Mouse (Mus musculus) T-helper 17 cell (primary cell): ENCODE measurements at regions not wholly inside any gene's neighbourhood (a gene's known extent, or its start where the extent isn't known, plus 50 kb on each side); places are given as distances from the start of the nearest gene placed in this dataset.
"Not testable (repeated sequence)": the region's sequence is repeated elsewhere in the genome, so short reads cannot be mapped to it uniquely, and the experiment has no call there.

Experiments
- in situ Hi-C, 2 experiments: fragments of 300-600 bp; cut with MboI, MseI; formaldehyde crosslinking; loops; 1 replicate in 1 of 2; 2 replicates in 1 of 2; pipeline ENCODE4 v1.15.1; 2025; ENCODE audit warnings: high pct_unique_total_duplicates in 2 of 2

GRCm38 (mm10) chr7:111182319-111182718 lies 99.5 kb upstream of the Eif4g2 start:
- in situ Hi-C loops: no loop called here

DNA sequence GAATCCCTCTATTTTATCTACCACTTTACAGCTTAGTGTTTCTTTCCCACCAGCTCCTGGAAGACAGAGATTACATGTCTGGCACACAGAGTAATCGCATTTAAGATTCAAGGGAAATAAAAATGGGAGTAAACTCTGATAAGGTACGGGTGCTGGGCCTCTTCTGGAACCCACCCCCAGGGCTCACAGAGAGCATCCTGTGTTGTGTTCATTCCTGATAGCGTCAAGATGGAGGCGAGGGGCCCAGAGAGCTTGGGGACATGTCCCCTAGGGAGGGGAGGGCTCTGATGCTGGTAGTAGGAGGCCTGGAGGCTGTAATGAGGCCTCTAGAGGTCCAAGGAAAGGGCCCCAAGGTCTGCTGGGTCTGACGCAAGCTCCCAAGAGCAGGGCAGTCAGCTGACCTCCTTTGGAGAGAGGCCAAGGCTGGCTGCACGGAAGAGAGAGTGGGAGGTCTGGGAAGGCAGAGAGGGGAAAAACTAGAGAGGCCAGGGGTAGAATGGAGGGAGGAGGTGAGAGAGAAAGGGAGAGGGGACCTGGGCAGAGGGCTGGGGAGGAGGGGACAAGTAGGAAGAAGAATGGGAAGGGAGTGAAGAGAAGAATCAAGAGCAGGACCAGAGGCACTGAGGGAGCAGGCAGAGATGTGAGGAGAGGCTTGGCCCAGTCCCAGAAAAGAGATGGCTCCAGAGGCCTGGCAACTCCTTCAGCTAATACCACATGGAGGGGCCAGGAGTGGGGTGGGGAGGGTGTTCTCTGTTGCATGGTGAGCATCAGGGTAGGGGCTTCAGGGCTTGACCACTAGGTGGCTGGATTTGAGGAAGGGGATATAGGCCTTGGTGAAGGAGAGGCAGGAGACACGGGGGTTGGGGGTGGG lies 96.8 kb upstream of the Eif4g2 start:
- in situ Hi-C loops: no loop called here

- in situ Hi-C loops: no loop called here
These were observed 91.7 kb upstream of the Eif4g2 start for GRCm38 (mm10) chr7:111174393-111175124.

- in situ Hi-C loops: no loop called here
These were observed 89.2 kb upstream of the Eif4g2 start for GRCm38 (mm10) chr7:111172061-111172460.

DNA sequence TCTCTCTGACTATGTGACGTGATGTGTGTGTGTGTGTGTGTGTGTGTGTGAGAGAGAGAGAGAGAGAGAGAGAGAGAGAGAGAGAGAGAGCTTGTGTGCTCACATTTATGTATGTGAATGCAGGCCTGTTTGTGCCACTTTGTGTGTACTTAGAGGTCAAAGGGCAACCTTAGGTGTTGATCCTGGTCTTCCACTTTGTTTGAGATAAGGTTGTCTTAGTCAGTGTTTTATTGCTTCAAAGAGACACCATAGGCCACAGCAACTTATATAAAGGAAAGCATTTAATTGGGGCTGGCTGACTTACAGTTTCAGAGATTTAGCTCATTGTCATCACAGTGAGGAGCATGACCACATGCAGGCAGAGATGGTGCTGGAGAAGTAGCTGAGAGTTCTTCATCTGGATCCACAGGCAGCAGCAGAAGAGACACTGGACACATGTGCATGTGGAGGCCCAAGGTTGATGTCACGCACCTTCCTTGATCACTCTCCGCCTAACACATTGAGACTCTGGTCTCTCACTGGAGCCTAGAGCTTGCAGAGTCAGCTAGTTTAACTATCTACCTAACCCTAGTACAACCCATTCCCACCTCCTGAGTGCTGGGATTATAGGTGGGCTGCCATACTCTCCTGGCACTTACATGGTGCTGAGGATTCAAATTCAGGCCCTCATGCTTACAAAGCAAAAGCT lies 85.9 kb upstream of the Eif4g2 start:
- in situ Hi-C loops: not testable (repeated sequence)

GRCm38 (mm10) chr7:111164994-111165393 lies 82.2 kb upstream of the Eif4g2 start:
- in situ Hi-C loops: no loop called here

GRCm38 (mm10) chr7:111164276-111164675 lies 81.4 kb upstream of the Eif4g2 start:
- in situ Hi-C loops: no loop called here

GRCm38 (mm10) chr7:111163861-111164260 lies 81.0 kb upstream of the Eif4g2 start:
- in situ Hi-C loops: no loop called here

DNA sequence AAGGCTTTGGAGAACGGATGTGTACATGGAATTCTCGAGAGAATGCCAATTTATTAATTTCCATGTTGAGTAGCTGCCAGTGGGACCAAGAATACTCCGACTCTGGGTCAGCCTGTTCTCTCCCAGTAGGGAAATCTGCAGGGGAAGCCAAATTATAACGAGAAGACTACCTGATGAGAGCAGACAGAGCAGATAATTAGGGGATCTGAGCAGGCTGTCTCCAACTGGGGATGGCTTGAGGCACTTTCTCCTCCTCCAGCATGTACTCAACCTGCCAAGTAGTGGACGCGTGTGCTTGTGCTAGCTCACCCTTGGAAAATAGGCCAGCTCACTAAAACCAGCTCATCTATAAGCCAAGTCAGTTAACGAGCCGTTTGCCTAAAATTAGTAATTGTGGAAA lies 80.5 kb upstream of the Eif4g2 start:
- in situ Hi-C loops: no loop called here

DNA sequence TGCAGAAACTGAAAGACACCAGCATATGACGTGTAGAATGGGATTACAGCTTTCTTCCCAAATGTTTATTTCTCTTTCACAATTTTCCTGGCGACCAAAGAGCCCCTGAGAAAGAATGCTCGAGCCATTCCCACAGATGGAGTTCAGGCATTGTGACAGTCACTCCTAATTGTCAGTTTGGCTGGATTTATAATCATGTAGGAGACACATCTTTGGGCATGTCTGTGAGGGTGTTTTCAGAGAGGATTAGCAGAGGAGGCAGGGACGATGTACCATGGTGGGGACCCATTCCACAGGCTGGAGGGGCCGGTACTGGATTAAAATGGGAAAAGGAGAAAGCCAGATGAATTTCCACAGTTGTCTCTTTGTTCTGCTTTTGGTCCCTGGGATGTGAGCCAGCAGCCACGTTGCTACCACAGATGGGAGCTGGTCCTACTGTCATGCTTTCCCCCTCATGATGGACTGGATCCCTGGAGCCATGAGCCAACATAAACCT lies 76.0 kb upstream of the Eif4g2 start:
- in situ Hi-C loops: loop anchor here in 1 of 2 experiments (10.0 kb wide), 1 partner anchor 74 kb away; the partner anchor contains the start of gene Eif4g2

DNA sequence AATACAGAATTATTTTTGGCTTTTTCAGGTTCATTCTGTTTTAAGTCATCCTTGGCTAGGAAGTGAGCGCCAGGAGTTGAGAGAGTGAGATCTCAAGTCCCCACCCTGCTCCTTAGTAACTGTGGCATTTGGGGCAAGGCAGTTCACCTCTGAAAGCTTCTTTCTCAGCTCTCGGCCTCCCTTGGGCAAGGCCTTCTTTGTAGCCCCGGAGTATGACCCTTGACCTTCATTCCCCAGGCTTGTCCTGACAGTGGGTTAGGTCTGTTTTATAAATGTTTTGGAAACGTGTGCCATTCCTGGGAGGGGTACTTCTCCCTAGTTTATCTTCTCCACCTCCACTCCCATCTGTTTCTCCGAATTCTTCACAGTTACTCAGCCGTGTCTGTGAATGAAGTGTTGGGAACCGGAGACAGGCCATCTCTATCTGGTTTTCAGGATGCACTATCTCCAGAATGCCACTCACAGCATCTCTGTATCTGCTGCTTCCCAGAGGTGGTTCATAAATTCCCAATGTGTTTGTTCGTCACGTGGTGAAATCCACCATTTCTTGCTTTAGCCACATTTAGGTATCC lies 75.0 kb upstream of the Eif4g2 start:
- in situ Hi-C loops: loop anchor here in 1 of 2 experiments (10.0 kb wide), 1 partner anchor 73 kb away; the partner anchor contains the start of gene Eif4g2

- in situ Hi-C loops: loop anchor here in 1 of 2 experiments (10.0 kb wide), 1 partner anchor 72 kb away; the partner anchor contains the start of gene Eif4g2
These were observed 74.5 kb upstream of the Eif4g2 start for GRCm38 (mm10) chr7:111157287-111157686.

DNA sequence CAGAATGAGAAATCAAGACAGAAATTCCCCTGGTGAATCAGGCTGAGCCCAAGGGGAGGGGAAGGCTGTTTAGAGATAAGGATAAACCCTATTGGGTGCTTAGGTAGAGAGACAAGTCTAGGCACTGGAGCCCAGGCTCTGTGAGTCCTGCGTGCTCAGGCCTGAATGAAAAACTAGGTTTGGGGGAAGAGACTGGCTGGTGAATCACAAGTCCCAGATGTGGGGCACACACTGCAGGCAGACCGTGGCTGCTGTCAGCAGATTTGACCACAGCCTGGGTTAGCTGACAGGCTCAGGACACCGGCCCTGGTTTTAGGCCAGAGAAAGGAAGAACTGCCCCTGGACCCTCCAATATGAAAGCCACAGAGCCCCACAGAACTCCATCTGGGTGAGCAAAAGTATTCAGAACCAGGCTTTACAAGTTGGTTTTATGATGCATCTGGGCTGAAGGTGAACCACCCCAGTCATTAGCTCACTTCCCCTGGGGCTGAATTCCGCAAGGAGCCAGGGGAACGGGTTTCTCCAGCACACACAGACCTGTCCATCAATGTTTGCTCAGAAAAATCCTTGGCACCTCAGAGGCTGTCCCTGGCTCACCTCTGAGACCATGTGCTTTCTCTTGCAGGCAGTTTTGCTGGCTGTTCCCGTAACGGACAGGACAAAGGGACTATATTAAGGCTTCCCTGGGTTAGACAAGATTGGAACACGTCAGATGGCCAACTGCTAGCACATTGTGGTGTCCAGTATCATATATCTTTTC lies 73.8 kb upstream of the Eif4g2 start:
- in situ Hi-C loops: loop anchor here in 1 of 2 experiments (10.0 kb wide), 1 partner anchor 72 kb away; the partner anchor contains the start of gene Eif4g2

DNA sequence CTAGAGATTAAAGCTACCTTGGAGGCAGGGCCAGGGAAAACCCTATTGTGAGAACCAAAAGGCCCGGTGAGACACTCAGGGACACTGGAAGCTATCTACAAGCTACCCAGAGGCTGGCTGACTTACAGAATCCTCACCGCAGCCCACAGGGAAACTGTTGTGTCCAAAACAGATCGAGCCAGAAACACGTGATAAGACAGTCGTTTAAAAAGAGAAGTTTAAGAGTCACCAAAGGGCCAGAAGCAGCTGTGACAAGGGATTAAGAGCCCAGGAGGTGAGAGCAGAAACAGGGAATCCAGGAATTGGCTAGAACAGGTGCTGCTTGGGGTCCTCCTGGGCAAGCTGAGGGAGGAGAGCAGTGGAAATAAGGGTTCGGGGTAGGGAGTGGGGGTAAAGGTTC lies 73.2 kb upstream of the Eif4g2 start:
- in situ Hi-C loops: loop anchor here in 1 of 2 experiments (10.0 kb wide), 1 partner anchor 71 kb away; the partner anchor contains the start of gene Eif4g2

- in situ Hi-C loops: loop anchor here in 1 of 2 experiments (10.0 kb wide), 1 partner anchor 69 kb away; the partner anchor contains the start of gene Eif4g2
These were observed 71.4 kb upstream of the Eif4g2 start for GRCm38 (mm10) chr7:111154217-111154616.

GRCm38 (mm10) chr7:111150540-111150939 lies 67.7 kb upstream of the Eif4g2 start:
- in situ Hi-C loops: loop anchor here in 1 of 2 experiments (10.0 kb wide), 1 partner anchor 66 kb away; the partner anchor contains the start of gene Eif4g2

GRCm38 (mm10) chr7:111150115-111150514 lies 67.3 kb upstream of the Eif4g2 start:
- in situ Hi-C loops: loop anchor here in 1 of 2 experiments (10.0 kb wide), 1 partner anchor 65 kb away; the partner anchor contains the start of gene Eif4g2

- in situ Hi-C loops: no loop called here
These were observed 64.8 kb upstream of the Eif4g2 start for GRCm38 (mm10) chr7:111147593-111147992.

DNA sequence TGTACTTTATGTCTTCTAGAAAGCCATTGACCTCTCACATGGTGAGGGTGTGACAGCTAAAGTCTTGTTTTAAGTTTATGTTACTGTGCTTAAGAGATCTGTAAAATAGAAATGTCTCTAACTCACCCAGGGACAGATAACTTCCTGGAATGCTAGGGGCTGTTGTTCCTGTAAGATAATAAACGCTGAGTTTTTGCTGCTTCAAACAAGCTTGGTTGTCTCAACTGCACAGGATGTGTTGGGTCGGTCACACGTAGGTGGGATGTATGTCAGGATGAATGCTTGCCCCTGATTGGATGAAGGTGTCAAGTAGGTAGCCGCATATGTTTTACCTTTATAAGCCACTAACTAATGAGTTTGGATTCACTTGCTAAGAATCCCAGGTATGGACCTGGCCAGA lies 63.8 kb upstream of the Eif4g2 start:
- in situ Hi-C loops: no loop called here

DNA sequence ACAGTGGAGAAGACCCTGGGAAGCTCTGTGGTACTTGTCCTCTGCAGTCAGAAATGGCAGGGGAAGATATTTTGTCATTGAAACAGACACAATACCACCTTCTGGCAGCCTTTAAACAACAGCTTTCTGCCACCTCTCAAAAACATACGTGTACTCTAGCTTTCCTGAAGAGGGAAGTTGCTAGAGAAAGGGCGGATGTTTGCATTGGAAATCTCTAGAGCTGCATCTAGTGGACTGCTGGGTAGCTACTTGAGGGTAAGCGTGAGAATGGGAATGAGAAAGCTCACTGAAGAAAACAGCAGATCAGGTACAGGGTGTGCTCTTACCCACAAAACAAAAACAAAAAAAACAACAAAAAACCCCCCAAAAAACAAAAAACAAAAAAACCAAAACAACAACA lies 61.4 kb upstream of the Eif4g2 start:
- in situ Hi-C loops: no loop called here
